Mouse (Mus musculus) large intestine, adult 2 months (tissue): ENCODE results near the gene Usp21. TPM values are rescaled to one million over a fixed set of nuclear protein-coding genes. Genes with fewer than 3 reads are reported as not detected.
"Not testable (repeated sequence)": the region's sequence is repeated elsewhere in the genome, so short reads cannot be mapped to it uniquely, and the experiment has no call there.

Source experiments
- DNase-seq: peaks from one replicate; pipeline ENCODE4 v3.0.0-alpha.2; 2012; ENCODE audit warnings: low read depth, low spot score
- WGBS: fragments of 180-500 bp; shearing (Covaris S2); methylation state at CpG from one replicate; pipeline ENCODE4 v1.1.7; 2018; 5-methylcytosine and 5-hydroxymethylcytosine counted together
- polyA plus RNA-seq: library from polyadenylated mRNA; depleted of rRNA; stranded (reverse); fragments of >200 nt; gene quantifications from 2 replicates; pipeline ENCODE4 v1.2.3, GENCODE M21; 2012; rRNA removed

Usp21 gene
- polyA plus RNA-seq: 30.0 and 36.4 TPM in 2 replicates

- DNase-seq: no peak
Measured at GRCm38 (mm10) chr1:171287136-171288081, at the start of gene Usp21. Gene Usp21 (minus strand): TSS chr1:171287991.

GRCm38 (mm10) chr1:171330216-171330560, 42.4 kb upstream of the Usp21 start:
- DNase-seq: no peak
- 0% methylated on average over 4 of the region's 4 CpGs for WGBS

More at GRCm38 (mm10) chr1:171287136-171288081, at the start of gene Usp21:
- under 1% methylated on average over 49 of the region's 49 CpGs for WGBS

GRCm38 (mm10) chr1:171329433-171330215, 41.8 kb upstream of the Usp21 start:
- WGBS: 1% methylated on average over 57 of the region's 61 CpGs
- DNase-seq: no peak

- no peak for DNase-seq
- WGBS: under 1% methylated on average over 41 of the region's 48 CpGs
Measured at GRCm38 (mm10) chr1:171328839-171329432, 41.1 kb upstream of the Usp21 start, which contains the start of gene Dedd. Gene Dedd (plus strand): TSS chr1:171329145.

- WGBS: 11% methylated on average over 9 of the region's 9 CpGs
Measured at GRCm38 (mm10) chr1:171328244-171328643, 40.5 kb upstream of the Usp21 start.

GRCm38 (mm10) chr1:171326588-171326987, 38.8 kb upstream of the Usp21 start:
- WGBS: 59% methylated on average over 4 of the region's 4 CpGs
- not testable (repeated sequence) for DNase-seq

More at GRCm38 (mm10) chr1:171328244-171328643, 40.5 kb upstream of the Usp21 start:
- DNase-seq: no peak

- WGBS: 64% methylated on average over 2 of the region's 2 CpGs
- no peak for DNase-seq
Measured at GRCm38 (mm10) chr1:171325571-171325970, 37.8 kb upstream of the Usp21 start.

- 60% methylated on average over 1 of the region's 1 CpGs for WGBS
- no peak for DNase-seq
Measured at GRCm38 (mm10) chr1:171322012-171322411, 34.2 kb upstream of the Usp21 start.

- no peak for DNase-seq
Measured at GRCm38 (mm10) chr1:171321415-171321814, 33.6 kb upstream of the Usp21 start.

- WGBS: 38% methylated on average over 5 of the region's 5 CpGs
- DNase-seq: no peak
Measured at GRCm38 (mm10) chr1:171320151-171320550, 32.4 kb upstream of the Usp21 start.

GRCm38 (mm10) chr1:171319748-171320147, 32.0 kb upstream of the Usp21 start:
- 32% methylated on average over 7 of the region's 7 CpGs for WGBS
- DNase-seq: no peak

GRCm38 (mm10) chr1:171309321-171309720, 21.5 kb upstream of the Usp21 start:
- WGBS: 70% methylated on average over 2 of the region's 2 CpGs
- no peak for DNase-seq

GRCm38 (mm10) chr1:171306157-171306556, 18.4 kb upstream of the Usp21 start:
- DNase-seq: not testable (repeated sequence)
- 54% methylated on average over 5 of the region's 5 CpGs for WGBS

GRCm38 (mm10) chr1:171298226-171298625, 10.4 kb upstream of the Usp21 start:
- WGBS: 64% methylated on average over 3 of the region's 3 CpGs
- no peak for DNase-seq

GRCm38 (mm10) chr1:171295063-171295402, 7.2 kb upstream of the Usp21 start:
- WGBS: 8% methylated on average over 3 of the region's 3 CpGs
- DNase-seq: no peak

- DNase-seq: peak; percentile 77
Measured at GRCm38 (mm10) chr1:171294298-171295062, 6.7 kb upstream of the Usp21 start, which contains the start of gene Ufc1. Gene Ufc1 (minus strand): TSS chr1:171295024.

GRCm38 (mm10) chr1:171293906-171294297, 6.1 kb upstream of the Usp21 start:
- 26% methylated on average over 5 of the region's 5 CpGs for WGBS
- DNase-seq: no peak

More at GRCm38 (mm10) chr1:171294298-171295062, 6.7 kb upstream of the Usp21 start, which contains the start of gene Ufc1:
- under 1% methylated on average over 42 of the region's 42 CpGs for WGBS

- WGBS: 52% methylated on average over 3 of the region's 3 CpGs
- no peak for DNase-seq
Measured at GRCm38 (mm10) chr1:171293351-171293750, 5.6 kb upstream of the Usp21 start.

GRCm38 (mm10) chr1:171288328-171288727, 537 bp upstream of the Usp21 start:
- DNase-seq: no peak
- 65% methylated on average over 4 of the region's 4 CpGs for WGBS
